Mouse (Mus musculus): ENCODE measurements around the gene Trim45. TPM values are rescaled to one million over a fixed set of nuclear protein-coding genes. Genes with fewer than 3 reads are reported as not detected.

Trim45 gene
- polyA plus RNA-seq, 1 experiment from 2014 or later: 8.0 TPM

DNA sequence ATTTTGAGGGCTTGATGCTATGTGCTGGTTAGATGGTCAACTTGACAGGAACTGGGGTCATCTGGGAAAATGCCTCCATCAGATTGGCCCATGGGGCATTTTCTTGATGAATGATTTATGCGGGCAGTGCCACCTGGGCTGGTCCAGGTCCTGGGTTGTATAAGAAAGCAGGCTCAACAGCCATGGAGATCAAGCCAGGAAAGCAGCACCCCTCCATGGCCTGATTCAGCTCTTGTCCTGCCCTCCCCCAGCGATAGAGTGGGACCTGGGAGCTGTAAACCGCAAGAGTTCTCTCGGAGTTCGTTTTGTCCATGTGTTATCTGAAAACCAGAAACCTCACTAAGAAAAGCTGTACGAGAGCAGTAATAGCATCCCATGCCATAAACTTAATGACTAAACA is 13.5 kb downstream of the Trim45 start:
- no peak overlapping the region for H3K4me3 ChIP-seq
- H3K27me3 ChIP-seq: no peaks in the 10 kb centered on the region
- ATAC-seq (ENCODE audit: low FRiP score, low read depth): no peak
- H3K4me2 ChIP-seq (replicated peaks): no peak overlapping the region
- no peak overlapping the region for H3K27ac ChIP-seq (replicated peaks)
- H3K9ac ChIP-seq (replicated peaks): no peak overlapping the region
- H3K36me3 ChIP-seq: peaks cover 87% of the 10 kb centered on the region
- no peaks in the 10 kb centered on the region for H3K9me3 ChIP-seq
- no peaks in the 10 kb centered on the region for H3K4me1 ChIP-seq
- 96% methylated on average over 6 of the region's 6 CpGs for WGBS

GRCm38 (mm10) chr3:100936201-100936600 is 14.2 kb downstream of the Trim45 start:
- Histone ChIP-seq H3K4me2 (replicated peaks) (no peak overlapping the region), H3K27ac (replicated peaks) (no peak overlapping the region), H3K4me1 (no peaks in the 10 kb centered on the region), H3K27me3 (no peaks in the 10 kb centered on the region), H3K4me3 (no peak overlapping the region), H3K9me3 (no peaks in the 10 kb centered on the region), H3K36me3 (peaks cover 88% of the 10 kb centered on the region), H3K9ac (replicated peaks) (no peak overlapping the region)
- ATAC-seq (ENCODE audit: low FRiP score, low read depth): no peak
- 93% methylated on average over 6 of the region's 6 CpGs for WGBS

GRCm38 (mm10) chr3:100938211-100938610 is 16.2 kb downstream of the Trim45 start:
- ATAC-seq (ENCODE audit: low FRiP score, low read depth): no peak

DNA sequence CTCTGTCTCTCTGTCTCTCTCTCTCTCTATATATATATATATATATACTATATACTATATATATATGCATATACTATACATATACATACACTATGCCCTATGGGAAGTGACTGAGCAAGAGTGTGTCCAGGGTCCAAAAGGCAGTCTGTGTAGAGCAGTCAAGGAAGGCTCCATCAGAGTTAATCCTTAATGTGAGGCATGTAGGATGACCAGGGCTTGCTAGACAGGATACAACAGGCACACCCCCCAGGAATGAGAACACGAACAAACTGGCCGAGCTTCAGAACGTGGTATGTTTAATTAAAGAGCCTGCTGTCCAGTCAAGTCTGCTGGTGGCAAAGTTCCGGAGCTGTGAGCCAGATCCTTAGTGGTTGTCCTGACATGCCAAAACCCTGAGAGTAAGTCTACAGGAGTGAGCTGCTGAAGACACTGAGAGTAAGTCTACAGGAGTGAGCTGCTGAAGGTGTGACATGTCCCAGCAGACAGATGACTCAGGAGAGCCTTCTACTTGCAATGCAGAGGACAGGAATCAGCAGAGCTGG is 18.6 kb downstream of the Trim45 start:
- no peak for ATAC-seq (ENCODE audit: low FRiP score, low read depth)
- Histone ChIP-seq H3K27me3 (no peaks in the 10 kb centered on the region), H3K9ac (replicated peaks) (no peak overlapping the region), H3K4me3 (no peak overlapping the region), H3K27ac (replicated peaks) (no peak overlapping the region), H3K9me3 (no peaks in the 10 kb centered on the region), H3K4me2 (replicated peaks) (no peak overlapping the region), H3K36me3 (peaks cover 87% of the 10 kb centered on the region), H3K4me1 (no peaks in the 10 kb centered on the region)
- WGBS: 89% methylated on average over 4 of the region's 4 CpGs

More at GRCm38 (mm10) chr3:100938211-100938610, 16.2 kb downstream of the Trim45 start:
- Histone ChIP-seq H3K4me2 (replicated peaks) (no peak overlapping the region), H3K9me3 (no peaks in the 10 kb centered on the region), H3K27me3 (no peaks in the 10 kb centered on the region), H3K27ac (replicated peaks) (no peak overlapping the region), H3K9ac (replicated peaks) (no peak overlapping the region), H3K4me1 (no peaks in the 10 kb centered on the region), H3K36me3 (peaks cover 78% of the 10 kb centered on the region), H3K4me3 (no peak overlapping the region)
- 91% methylated on average over 4 of the region's 4 CpGs for WGBS

DNA sequence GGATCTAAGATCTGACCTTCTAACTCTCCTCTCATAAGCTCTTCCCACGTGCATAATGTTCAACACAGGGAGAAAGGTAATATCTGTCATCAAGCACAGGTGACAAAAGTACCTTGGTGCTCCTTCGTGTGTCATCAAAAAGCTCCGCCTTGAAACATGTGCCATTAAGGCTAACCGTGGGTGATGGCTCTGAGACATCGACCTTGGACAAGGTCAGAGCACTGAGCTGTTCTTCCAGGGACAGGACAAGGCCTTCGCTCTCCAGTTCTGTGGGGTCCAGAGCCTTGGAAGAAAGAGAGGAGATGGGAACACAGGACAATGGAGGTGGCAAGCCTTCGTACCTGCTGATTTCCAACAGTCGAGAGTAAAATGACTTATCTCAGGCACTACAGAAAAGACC is 25.3 kb downstream of the Trim45 start:
- Histone ChIP-seq H3K27me3 (no peaks in the 10 kb centered on the region), H3K36me3 (peaks cover 86% of the 10 kb centered on the region), H3K4me2 (replicated peaks) (no peak overlapping the region), H3K4me1 (no peaks in the 10 kb centered on the region), H3K27ac (replicated peaks) (no peak overlapping the region), H3K9ac (replicated peaks) (no peak overlapping the region), H3K4me3 (no peak overlapping the region), H3K9me3 (no peaks in the 10 kb centered on the region)
- 90% methylated on average over 8 of the region's 8 CpGs for whole genome bisulfite sequencing
- ATAC-seq (ENCODE audit: low FRiP score, low read depth): no peak

DNA sequence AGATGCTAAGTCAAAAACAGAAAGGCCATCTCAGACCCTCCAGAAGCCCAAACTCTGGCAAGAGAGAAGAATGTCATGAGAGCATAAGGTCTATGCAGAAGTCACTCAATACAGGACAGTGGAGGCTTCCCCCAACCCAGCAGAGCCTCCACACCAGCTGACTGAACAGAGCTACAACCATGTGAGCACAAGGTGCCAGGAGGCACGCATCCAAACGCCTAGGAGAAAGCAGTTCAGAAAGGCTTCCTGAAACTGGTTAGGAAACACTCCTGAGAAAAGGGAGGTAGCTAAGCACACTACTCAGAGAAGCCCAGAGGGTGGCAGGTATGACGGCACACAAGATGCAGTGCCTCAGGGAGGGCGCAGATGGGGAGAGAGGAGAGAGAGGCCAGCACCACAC is 29.5 kb downstream of the Trim45 start:
- Histone ChIP-seq H3K4me3 (no peak overlapping the region), H3K36me3 (peaks cover 74% of the 10 kb centered on the region)

GRCm38 (mm10) chr3:100954616-100955015 is 32.6 kb downstream of the Trim45 start:
- H3K36me3 ChIP-seq: peaks cover 79% of the 10 kb centered on the region

More for the DNA sequence above, 29.5 kb downstream of the Trim45 start:
- 93% methylated on average over 4 of the region's 4 CpGs for WGBS
- Histone ChIP-seq H3K4me2 (replicated peaks) (no peak overlapping the region), H3K27ac (replicated peaks) (no peak overlapping the region), H3K9ac (replicated peaks) (no peak overlapping the region), H3K27me3 (no peaks in the 10 kb centered on the region), H3K9me3 (no peaks in the 10 kb centered on the region), H3K4me1 (no peaks in the 10 kb centered on the region)
- no peak for ATAC-seq (ENCODE audit: low FRiP score, low read depth)

GRCm38 (mm10) chr3:100961007-100961406 is 39.0 kb downstream of the Trim45 start:
- WGBS: 91% methylated on average over 5 of the region's 5 CpGs
- no peak for ATAC-seq (ENCODE audit: low FRiP score, low read depth)
- Histone ChIP-seq H3K27ac (replicated peaks) (no peak overlapping the region), H3K9me3 (no peaks in the 10 kb centered on the region), H3K9ac (replicated peaks) (no peak overlapping the region), H3K4me3 (no peak overlapping the region), H3K4me1 (no peaks in the 10 kb centered on the region), H3K4me2 (replicated peaks) (no peak overlapping the region), H3K27me3 (no peaks in the 10 kb centered on the region), H3K36me3 (peaks cover 71% of the 10 kb centered on the region)

More at GRCm38 (mm10) chr3:100954616-100955015, 32.6 kb downstream of the Trim45 start:
- Histone ChIP-seq H3K9me3 (no peaks in the 10 kb centered on the region), H3K4me2 (replicated peaks) (no peak overlapping the region), H3K27ac (replicated peaks) (no peak overlapping the region), H3K4me1 (no peaks in the 10 kb centered on the region), H3K27me3 (no peaks in the 10 kb centered on the region), H3K4me3 (no peak overlapping the region), H3K9ac (replicated peaks) (no peak overlapping the region)
- no peak for ATAC-seq (ENCODE audit: low FRiP score, low read depth)

DNA sequence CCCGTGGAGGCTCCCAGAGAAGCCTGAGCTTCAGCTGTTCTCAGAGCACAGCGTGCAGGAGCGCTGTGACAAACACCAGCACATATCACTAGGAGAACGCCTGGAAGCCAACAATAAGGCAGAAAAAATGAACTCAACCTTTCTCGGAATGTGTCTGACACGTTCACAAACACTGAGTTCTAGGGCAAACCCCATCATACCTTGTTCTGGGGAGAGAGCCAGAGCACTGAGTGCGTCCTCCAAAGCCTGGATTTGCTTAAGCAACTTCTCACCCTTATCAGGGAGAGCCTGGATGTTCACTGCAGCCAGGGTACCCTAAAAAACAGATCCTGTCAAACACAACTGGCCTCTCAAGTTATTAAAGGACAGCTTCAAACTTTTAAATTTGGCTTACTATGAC is 39.5 kb downstream of the Trim45 start:
- Histone ChIP-seq H3K36me3 (peaks cover 66% of the 10 kb centered on the region), H3K9ac (replicated peaks) (no peak overlapping the region)
- no peak for ATAC-seq (ENCODE audit: low FRiP score, low read depth)

GRCm38 (mm10) chr3:100963849-100964542 is 42.0 kb downstream of the Trim45 start:
- no peak overlapping the region for H3K27ac ChIP-seq (replicated peaks)
- no peak for ATAC-seq (ENCODE audit: low FRiP score, low read depth)

More for the DNA sequence above, 39.5 kb downstream of the Trim45 start:
- Histone ChIP-seq H3K4me1 (no peaks in the 10 kb centered on the region), H3K9me3 (no peaks in the 10 kb centered on the region), H3K27me3 (no peaks in the 10 kb centered on the region), H3K4me2 (replicated peaks) (no peak overlapping the region), H3K27ac (replicated peaks) (no peak overlapping the region), H3K4me3 (no peak overlapping the region)
- 93% methylated on average over 7 of the region's 7 CpGs for WGBS

DNA sequence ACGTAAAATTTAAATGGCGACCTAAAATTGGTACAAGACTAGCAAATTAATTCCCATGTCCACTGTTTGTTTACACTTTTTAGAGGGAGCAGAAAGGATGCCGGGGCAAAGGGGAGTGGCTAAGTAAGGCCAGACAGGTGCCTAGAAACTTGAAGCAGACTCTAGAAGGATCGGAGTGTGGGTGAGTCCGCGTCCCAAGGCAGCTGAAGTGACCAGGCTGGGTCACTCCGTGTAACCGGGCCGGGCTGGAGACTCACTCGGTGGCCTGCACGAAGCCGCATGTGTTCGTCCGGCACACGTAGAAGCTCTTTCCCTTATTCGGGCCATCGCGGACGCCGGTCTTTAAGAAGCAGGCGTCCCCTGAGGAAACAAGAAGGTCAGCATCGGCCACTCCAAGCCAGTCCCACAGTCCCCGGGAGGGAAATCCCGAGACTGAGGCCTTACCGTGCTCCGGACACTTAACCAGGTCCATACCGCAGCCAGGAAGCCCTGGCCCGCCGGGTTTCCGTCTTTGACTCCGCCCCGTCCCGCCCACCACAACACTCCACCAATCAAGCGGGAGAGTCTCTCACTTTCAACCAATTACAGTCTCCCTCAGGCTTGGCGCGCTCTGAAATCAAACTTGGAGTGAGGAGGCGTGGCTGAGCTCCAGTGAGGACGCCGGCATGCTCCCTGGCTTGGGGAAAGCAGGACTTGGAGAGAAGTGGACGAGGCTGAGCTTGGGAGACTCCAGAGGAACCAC is 47.3 kb downstream of the Trim45 start, which contains the start of gene Ttf2:
Gene Ttf2 (minus strand): TSS at position 488 of the 742 bp plus-strand sequence.
- no peaks in the 10 kb centered on the region for H3K9me3 ChIP-seq
- peak within 1 kb of the TSS; percentile 61 for H3K4me3 ChIP-seq
- no peaks in the 10 kb centered on the region for H3K36me3 ChIP-seq
- no peaks in the 10 kb centered on the region for H3K27me3 ChIP-seq
- peak; percentile 98 for ATAC-seq (ENCODE audit: low FRiP score, low read depth)
- no peak within 1 kb of the TSS for H3K27ac ChIP-seq (replicated peaks)
- peak within 1 kb of the TSS; percentile 84 for H3K4me2 ChIP-seq (replicated peaks)
- under 1% methylated on average over 40 of the region's 40 CpGs for WGBS
- peaks cover 11% of the 10 kb centered on the region; the same call in 1 of the 2 replicates for H3K4me1 ChIP-seq
- H3K9ac ChIP-seq (replicated peaks): peak within 1 kb of the TSS; percentile 69

More at GRCm38 (mm10) chr3:100963849-100964542, 42.0 kb downstream of the Trim45 start:
- Histone ChIP-seq H3K9ac (replicated peaks) (no peak overlapping the region), H3K4me1 (peaks cover 4% of the 10 kb centered on the region; the same call in 1 of the 2 replicates), H3K4me2 (replicated peaks) (no peak overlapping the region), H3K36me3 (peaks cover 41% of the 10 kb centered on the region), H3K4me3 (no peak overlapping the region), H3K27me3 (no peaks in the 10 kb centered on the region), H3K9me3 (no peaks in the 10 kb centered on the region)
- 86% methylated on average over 14 of the region's 14 CpGs for WGBS

- H3K4me3 ChIP-seq: no peak overlapping the region
- no peak overlapping the region for H3K27ac ChIP-seq (replicated peaks)
- no peaks in the 10 kb centered on the region for H3K9me3 ChIP-seq
- no peak overlapping the region for H3K4me2 ChIP-seq (replicated peaks)
- H3K9ac ChIP-seq (replicated peaks): no peak overlapping the region
- H3K27me3 ChIP-seq: no peaks in the 10 kb centered on the region
- no peak for ATAC-seq (ENCODE audit: low FRiP score, low read depth)
- no peaks in the 10 kb centered on the region for H3K36me3 ChIP-seq
- peaks cover 7% of the 10 kb centered on the region; the same call in 1 of the 2 replicates for H3K4me1 ChIP-seq
- 4% methylated on average over 1 of the region's 1 CpGs for WGBS
These were observed 51.9 kb downstream of the Trim45 start for GRCm38 (mm10) chr3:100973906-100974305.

Data from midbrain, embryonic 12.5 days (tissue).